Mouse (Mus musculus): ENCODE results near the gene Ckap2.

GRCm38 (mm10) chr8:22207535-22207934 lies 21.9 kb upstream of the Ckap2 start:
- TF ChIP-seq CTCF (IDR thresholded peaks at IDR 0.05 in 2 of 3, conservative IDR thresholded peaks at IDR 0.05 in 1 of 3; ENCODE audit: control insufficient read depth in 1 of 3, insufficient read depth in 1 of 3, low read depth in 2 of 3, low read length in 3 of 3, poor library complexity in 1 of 3, severe bottlenecking in 1 of 3) (no peak), POLR2A (IDR thresholded peaks at IDR 0.05; ENCODE audit: control insufficient read depth in 1 of 2, insufficient read depth in 1 of 2, low read depth in 1 of 2, low read length in 2 of 2, poor library complexity in 1 of 2) (no peak), BHLHE40 (IDR thresholded peaks at IDR 0.05; ENCODE audit: borderline replicate concordance, low read depth, low read length) (no peak), ELF1 (IDR thresholded peaks at IDR 0.05; ENCODE audit: low read depth, low read length) (no peak), RAD21 (IDR thresholded peaks at IDR 0.05; ENCODE audit: low read depth, low read length) (no peak), EP300 (IDR thresholded peaks at IDR 0.05; ENCODE audit: low read depth in 1 of 2, low read length in 2 of 2) (no peak), JUND (IDR thresholded peaks at IDR 0.05; ENCODE audit: low read depth, low read length) (no peak), RCOR1 (IDR thresholded peaks at IDR 0.05; ENCODE audit: low read depth, low read length) (no peak), TAL1 (IDR thresholded peaks at IDR 0.05; ENCODE audit: low read length) (no peak), USF2 (IDR thresholded peaks at IDR 0.05; ENCODE audit: borderline replicate concordance in 1 of 2, insufficient read depth in 1 of 2, low read depth in 1 of 2, low read length in 2 of 2) (no peak), TCF12 (IDR thresholded peaks at IDR 0.05; ENCODE audit: low read depth, low read length) (no peak), SIN3A (IDR thresholded peaks at IDR 0.05; ENCODE audit: low read length) (no peak), E2F4 (IDR thresholded peaks at IDR 0.05; ENCODE audit: borderline replicate concordance, low read depth, low read length) (no peak)

Measured in MEL (cell line).